Mouse (Mus musculus): ENCODE results near the gene Adam33. TPM values are rescaled to one million over a fixed set of nuclear protein-coding genes. Genes with fewer than 3 reads are reported as not detected.
A peak's percentile ranks its signal among the peaks of the same experiment; 100 is the strongest.
"Not testable (repeated sequence)": the region's sequence is repeated elsewhere in the genome, so short reads cannot be mapped to it uniquely, and the experiment has no call there.

Gene Adam33
- polyA plus RNA-seq, 1 experiment from 2014 or later, result 9.8 TPM

- Histone ChIP-seq H3K36me3 (no peaks in the 10 kb centered on the region), H3K4me3 (no peak within 1 kb of the TSS; the same call in 1 of the 2 replicates), H3K9me3 (replicated peaks) (no peaks in the 10 kb centered on the region), H3K9ac (no peak within 1 kb of the TSS), H3K4me1 (replicated peaks) (peaks cover 24% of the 10 kb centered on the region), H3K27me3 (replicated peaks) (peaks cover 60% of the 10 kb centered on the region), H3K27ac (ENCODE audit: poor library complexity, severe bottlenecking) (no peak within 1 kb of the TSS), H3K4me2 (no peak within 1 kb of the TSS; the same call in 1 of the 2 replicates)
- no peak for ATAC-seq (ENCODE audit: insufficient number of reproducible peaks, low FRiP score)
- WGBS, result 53% methylated on average over 2 of the region's 2 CpGs
Measured at GRCm38 (mm10) chr2:131042988-131043387, 20.6 kb downstream of the Adam33 start, which contains the start of gene Gfra4. Gfra4 (minus strand) TSS chr2:131043088.

GRCm38 (mm10) chr2:131040854-131041825 lies 22.5 kb downstream of the Adam33 start:
- ATAC-seq (ENCODE audit: insufficient number of reproducible peaks, low FRiP score), result 0 out of 2 replicates have a peak, but pooled peaks have one; percentile 13
- H3K4me3 ChIP-seq, result peak overlapping the region; percentile 71
- H3K27me3 ChIP-seq (replicated peaks), result peaks cover 58% of the 10 kb centered on the region
- H3K4me1 ChIP-seq (replicated peaks), result peaks cover 31% of the 10 kb centered on the region
- H3K27ac ChIP-seq (ENCODE audit: poor library complexity, severe bottlenecking), result no peak overlapping the region
- peak overlapping the region; percentile 98 for H3K4me2 ChIP-seq
- H3K36me3 ChIP-seq, result no peaks in the 10 kb centered on the region
- WGBS, result 3% methylated on average over 113 of the region's 115 CpGs
- no peaks in the 10 kb centered on the region for H3K9me3 ChIP-seq (replicated peaks)
- H3K9ac ChIP-seq, result peak overlapping the region; percentile 77

GRCm38 (mm10) chr2:131038675-131039074 lies 24.9 kb downstream of the Adam33 start:
- no peak for ATAC-seq (ENCODE audit: insufficient number of reproducible peaks, low FRiP score)

GRCm38 (mm10) chr2:131038197-131038596 lies 25.4 kb downstream of the Adam33 start:
- H3K36me3 ChIP-seq, result no peaks in the 10 kb centered on the region
- H3K4me1 ChIP-seq (replicated peaks), result peaks cover 18% of the 10 kb centered on the region
- H3K4me3 ChIP-seq, result no peak overlapping the region
- H3K9ac ChIP-seq, result no peak overlapping the region
- 0 out of 2 replicates have a peak, but pooled peaks cover 3% of the 10 kb centered on the region for H3K9me3 ChIP-seq (replicated peaks)
- ATAC-seq (ENCODE audit: insufficient number of reproducible peaks, low FRiP score), result no peak
- H3K27ac ChIP-seq (ENCODE audit: poor library complexity, severe bottlenecking), result no peak overlapping the region
- H3K27me3 ChIP-seq (replicated peaks), result peaks cover 54% of the 10 kb centered on the region
- H3K4me2 ChIP-seq, result no peak overlapping the region
- WGBS, result 84% methylated on average over 6 of the region's 6 CpGs

More at GRCm38 (mm10) chr2:131038675-131039074, 24.9 kb downstream of the Adam33 start:
- Histone ChIP-seq H3K27ac (ENCODE audit: poor library complexity, severe bottlenecking) (no peak overlapping the region), H3K27me3 (replicated peaks) (peaks cover 57% of the 10 kb centered on the region), H3K4me2 (no peak overlapping the region), H3K9me3 (replicated peaks) (no peaks in the 10 kb centered on the region), H3K9ac (no peak overlapping the region), H3K4me3 (no peak overlapping the region), H3K36me3 (no peaks in the 10 kb centered on the region), H3K4me1 (replicated peaks) (peaks cover 18% of the 10 kb centered on the region)
- 79% methylated on average over 5 of the region's 5 CpGs for WGBS

- Histone ChIP-seq H3K4me3 (no peak overlapping the region), H3K27me3 (replicated peaks) (peaks cover 46% of the 10 kb centered on the region), H3K9ac (no peak overlapping the region), H3K4me2 (no peak overlapping the region), H3K36me3 (no peaks in the 10 kb centered on the region), H3K4me1 (replicated peaks) (peaks cover 18% of the 10 kb centered on the region), H3K27ac (ENCODE audit: poor library complexity, severe bottlenecking) (no peak overlapping the region), H3K9me3 (replicated peaks) (0 out of 2 replicates have a peak, but pooled peaks cover 3% of the 10 kb centered on the region)
- WGBS, result 38% methylated on average over 17 of the region's 17 CpGs
- no peak for ATAC-seq (ENCODE audit: insufficient number of reproducible peaks, low FRiP score)
Measured at GRCm38 (mm10) chr2:131037226-131037990, 26.2 kb downstream of the Adam33 start.

GRCm38 (mm10) chr2:131036757-131037156 lies 26.9 kb downstream of the Adam33 start:
- no peak overlapping the region for H3K9ac ChIP-seq
- H3K27me3 ChIP-seq (replicated peaks), result peaks cover 40% of the 10 kb centered on the region
- H3K4me3 ChIP-seq, result no peak overlapping the region
- ATAC-seq (ENCODE audit: insufficient number of reproducible peaks, low FRiP score), result no peak
- no peaks in the 10 kb centered on the region for H3K36me3 ChIP-seq
- 0 out of 2 replicates have a peak, but pooled peaks cover 3% of the 10 kb centered on the region for H3K9me3 ChIP-seq (replicated peaks)
- H3K27ac ChIP-seq (ENCODE audit: poor library complexity, severe bottlenecking), result no peak overlapping the region
- H3K4me1 ChIP-seq (replicated peaks), result peaks cover 18% of the 10 kb centered on the region
- no peak overlapping the region for H3K4me2 ChIP-seq

GRCm38 (mm10) chr2:131036343-131036742 lies 27.3 kb downstream of the Adam33 start:
- Histone ChIP-seq H3K4me2 (no peak overlapping the region), H3K27me3 (replicated peaks) (peaks cover 36% of the 10 kb centered on the region), H3K9me3 (replicated peaks) (0 out of 2 replicates have a peak, but pooled peaks cover 3% of the 10 kb centered on the region), H3K4me3 (no peak overlapping the region), H3K27ac (ENCODE audit: poor library complexity, severe bottlenecking) (no peak overlapping the region), H3K4me1 (replicated peaks) (peaks cover 14% of the 10 kb centered on the region), H3K36me3 (no peaks in the 10 kb centered on the region), H3K9ac (no peak overlapping the region)
- ATAC-seq (ENCODE audit: insufficient number of reproducible peaks, low FRiP score), result no peak
- 83% methylated on average over 2 of the region's 2 CpGs for WGBS

GRCm38 (mm10) chr2:131031406-131031805 lies 32.2 kb downstream of the Adam33 start:
- not testable (repeated sequence) for H3K27ac ChIP-seq (ENCODE audit: poor library complexity, severe bottlenecking); H3K36me3 ChIP-seq; H3K9me3 ChIP-seq (replicated peaks); ATAC-seq (ENCODE audit: insufficient number of reproducible peaks, low FRiP score); H3K9ac ChIP-seq; H3K4me2 ChIP-seq; H3K4me3 ChIP-seq; H3K27me3 ChIP-seq (replicated peaks)
- 37% methylated on average over 1 of the region's 1 CpGs for WGBS
- peaks cover 16% of the 10 kb centered on the region for H3K4me1 ChIP-seq (replicated peaks)

- H3K4me2 ChIP-seq, result no peak overlapping the region
- 77% methylated on average over 1 of the region's 1 CpGs for WGBS
- ATAC-seq (ENCODE audit: insufficient number of reproducible peaks, low FRiP score), result no peak
Measured at GRCm38 (mm10) chr2:131030998-131031397, 32.6 kb downstream of the Adam33 start.

GRCm38 (mm10) chr2:131030561-131030960 lies 33.1 kb downstream of the Adam33 start:
- no peak overlapping the region for H3K4me2 ChIP-seq
- no peak overlapping the region for H3K4me3 ChIP-seq
- no peaks in the 10 kb centered on the region for H3K27me3 ChIP-seq (replicated peaks)
- H3K9ac ChIP-seq, result no peak overlapping the region
- H3K9me3 ChIP-seq (replicated peaks), result 0 out of 2 replicates have a peak, but pooled peaks cover 3% of the 10 kb centered on the region
- H3K4me1 ChIP-seq (replicated peaks), result peaks cover 16% of the 10 kb centered on the region
- H3K27ac ChIP-seq (ENCODE audit: poor library complexity, severe bottlenecking), result no peak overlapping the region
- ATAC-seq (ENCODE audit: insufficient number of reproducible peaks, low FRiP score), result no peak
- H3K36me3 ChIP-seq, result peaks cover 15% of the 10 kb centered on the region
- WGBS, result 85% methylated on average over 2 of the region's 2 CpGs

More at GRCm38 (mm10) chr2:131030998-131031397, 32.6 kb downstream of the Adam33 start:
- H3K36me3 ChIP-seq, result peaks cover 11% of the 10 kb centered on the region
- peaks cover 1% of the 10 kb centered on the region; the same call in 1 of the 2 replicates for H3K27me3 ChIP-seq (replicated peaks)
- peaks cover 16% of the 10 kb centered on the region for H3K4me1 ChIP-seq (replicated peaks)
- no peak overlapping the region for H3K4me3 ChIP-seq
- 0 out of 2 replicates have a peak, but pooled peaks cover 3% of the 10 kb centered on the region for H3K9me3 ChIP-seq (replicated peaks)
- H3K27ac ChIP-seq (ENCODE audit: poor library complexity, severe bottlenecking), result no peak overlapping the region
- H3K9ac ChIP-seq, result no peak overlapping the region
